Mouse (Mus musculus) mesoderm, embryonic 11.5 days (tissue): Measurements from ENCODE around the gene Phtf1.
A peak's percentile ranks its signal among the peaks of the same experiment; 100 is the strongest.

Experiments
- DNase-seq: peaks from one replicate; pipeline ENCODE4 v3.0.0-alpha.2; 2012; ENCODE audit warnings: low read depth, low spot score

The Phtf1 gene

DNA sequence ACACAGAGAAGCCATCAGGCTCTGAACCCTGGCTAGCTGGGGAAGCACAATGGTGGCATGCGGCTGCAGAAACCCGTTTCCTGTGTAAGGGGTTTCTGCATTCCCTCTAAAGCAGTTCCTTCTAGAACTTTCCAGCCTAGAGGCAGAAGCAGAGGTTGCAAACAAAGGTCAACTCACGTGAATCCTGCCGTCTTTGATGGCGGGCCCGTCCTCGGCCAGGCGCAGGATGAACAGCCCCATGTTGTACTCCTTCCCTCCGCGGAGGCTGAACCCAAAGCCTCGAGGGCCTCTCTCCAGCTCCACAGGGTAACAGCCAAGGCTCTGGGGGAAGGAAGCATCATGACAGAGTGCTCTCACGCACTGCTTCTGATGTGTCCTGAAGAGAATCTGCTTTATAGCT, 52.2 kb downstream of the Phtf1 start:
- no peak for DNase-seq

GRCm38 (mm10) chr3:104026938-104027337, 59.0 kb downstream of the Phtf1 start:
- no peak for DNase-seq

DNA sequence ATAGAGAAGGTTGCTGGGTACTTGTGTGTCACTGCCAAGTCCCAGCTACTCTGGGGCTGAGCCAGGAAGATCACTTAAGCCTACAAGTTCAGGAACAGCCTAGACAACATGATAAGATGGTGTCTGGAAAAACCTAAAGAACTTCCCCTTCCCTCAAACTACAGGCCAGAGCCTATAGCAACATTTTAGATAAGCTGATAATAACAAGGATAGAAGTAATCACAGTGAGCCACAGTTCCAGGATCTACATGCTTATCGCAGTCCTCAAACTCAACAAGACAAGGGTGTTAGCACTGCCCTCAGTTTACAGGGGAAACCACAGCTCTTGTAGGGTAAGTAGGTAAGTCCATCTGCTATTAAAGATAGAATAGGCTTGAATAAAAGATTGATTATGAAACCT, 64.2 kb downstream of the Phtf1 start:
- DNase-seq = no peak

DNA sequence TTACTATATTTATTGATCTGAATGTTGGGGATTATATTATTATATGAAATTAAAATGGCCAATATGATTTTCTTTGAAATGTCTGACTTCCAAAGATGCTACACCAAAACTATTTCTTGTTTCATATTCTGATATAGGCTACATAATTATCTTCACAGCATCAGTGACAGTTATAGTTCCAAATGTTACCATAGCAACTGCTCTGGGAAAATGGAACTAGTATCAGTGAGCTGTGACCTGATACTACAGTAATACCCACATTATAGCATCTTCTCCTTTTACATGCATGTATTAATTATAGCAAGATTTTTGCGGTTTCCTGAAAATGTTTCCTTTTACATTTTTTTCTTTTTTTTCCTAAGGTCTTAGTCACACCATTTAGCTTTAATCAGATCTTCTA, 64.8 kb downstream of the Phtf1 start:
- DNase-seq = no peak

DNA sequence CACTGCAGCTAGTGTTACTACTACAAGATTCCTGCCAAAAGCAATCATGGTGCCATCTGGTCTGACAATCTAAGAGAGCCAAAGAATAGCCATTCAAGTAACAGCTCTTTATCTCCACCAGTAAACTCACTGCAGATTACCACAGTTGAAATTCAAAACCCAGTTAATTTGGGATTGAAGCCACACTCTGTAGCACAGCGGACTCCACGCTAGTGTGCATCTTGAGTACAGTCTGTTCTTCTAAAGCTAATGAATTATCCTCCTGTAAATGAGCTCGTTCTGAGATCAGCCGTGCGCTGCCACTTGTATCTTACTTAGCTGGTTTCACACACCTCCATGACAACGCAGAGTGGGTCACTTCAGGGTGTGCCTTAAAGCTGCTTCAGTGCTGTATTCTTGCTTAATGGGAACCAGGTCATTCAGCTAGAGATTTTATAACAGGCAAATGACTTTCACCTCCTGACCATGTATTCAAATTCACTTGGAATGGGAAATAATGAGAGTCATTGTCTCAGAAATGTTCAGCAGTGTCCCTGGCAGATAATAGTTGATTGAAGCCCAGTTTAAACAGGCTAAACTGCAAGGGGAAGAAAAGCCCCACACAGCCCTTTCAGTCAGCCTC, 91.2 kb downstream of the Phtf1 start:
- peak; percentile 19 for DNase-seq

GRCm38 (mm10) chr3:104069395-104069794, 101.5 kb downstream of the Phtf1 start:
- no peak for DNase-seq
